Mouse (Mus musculus) erythroblast, embryonic 14.5 days (primary cell): ENCODE measurements around the gene Sept14.

Experiments used
- GATA1 ChIP-seq: IDR thresholded peaks from 2 replicates; pipeline ENCODE4 v1.6.1; 2012; ENCODE audit warnings: low read length, inconsistent platforms, mixed read lengths
- TAL1 ChIP-seq: IDR thresholded peaks from 3 replicates; pipeline ENCODE4 v1.6.1; 2012; ENCODE audit warnings: low read length, inconsistent platforms, mixed read lengths

GRCm38 (mm10) chr5:129650858-129651257 lies 57.5 kb downstream of the Sept14 start:
- TF ChIP-seq TAL1 (no peak), GATA1 (no peak)
